Mouse (Mus musculus) megakaryocyte, embryonic 14.5 days (primary cell): Measurements from ENCODE around the gene Rhd. TPM values are rescaled to one million over a fixed set of nuclear protein-coding genes. Genes with fewer than 3 reads are reported as not detected.

Experiments
- H3K27me3 ChIP-seq: replicated peaks from 2 replicates; pipeline ENCODE3; 2012; ENCODE audit warnings: inconsistent platforms
- H3K36me3 ChIP-seq: replicated peaks from 2 replicates; pipeline ENCODE3; 2012; ENCODE audit warnings: low read length, inconsistent platforms, mixed read lengths
- H3K4me1 ChIP-seq: 2 replicates; pipeline ENCODE4 v1.6.1; 2012; ENCODE audit warnings: inconsistent platforms
- H3K4me3 ChIP-seq: replicated peaks from 2 replicates; pipeline ENCODE3; 2012; ENCODE audit warnings: moderate library complexity, mild to moderate bottlenecking, inconsistent platforms
- H3K9me3 ChIP-seq: 2 replicates; pipeline ENCODE4 v1.6.1; 2012; ENCODE audit warnings: inconsistent platforms
- FLI1 ChIP-seq: IDR thresholded peaks from 2 replicates; pipeline ENCODE4 v1.6.1; 2012; ENCODE audit warnings: low read length, inconsistent platforms, mixed read lengths
- GATA1 ChIP-seq: IDR thresholded peaks from 3 replicates; pipeline ENCODE4 v1.6.1; 2012; ENCODE audit warnings: mixed read lengths, low read length, inconsistent platforms, borderline replicate concordance
- polyA plus RNA-seq: library from polyadenylated mRNA; stranded (reverse); fragments of >175 nt; gene quantifications from 2 replicates; pipeline ENCODE4 v1.2.3, GENCODE M21; 2012; ENCODE audit warnings: low replicate concordance; ENCODE audit not compliant: insufficient read depth

The Rhd gene
- polyA plus RNA-seq, 1 experiment: not detected

DNA sequence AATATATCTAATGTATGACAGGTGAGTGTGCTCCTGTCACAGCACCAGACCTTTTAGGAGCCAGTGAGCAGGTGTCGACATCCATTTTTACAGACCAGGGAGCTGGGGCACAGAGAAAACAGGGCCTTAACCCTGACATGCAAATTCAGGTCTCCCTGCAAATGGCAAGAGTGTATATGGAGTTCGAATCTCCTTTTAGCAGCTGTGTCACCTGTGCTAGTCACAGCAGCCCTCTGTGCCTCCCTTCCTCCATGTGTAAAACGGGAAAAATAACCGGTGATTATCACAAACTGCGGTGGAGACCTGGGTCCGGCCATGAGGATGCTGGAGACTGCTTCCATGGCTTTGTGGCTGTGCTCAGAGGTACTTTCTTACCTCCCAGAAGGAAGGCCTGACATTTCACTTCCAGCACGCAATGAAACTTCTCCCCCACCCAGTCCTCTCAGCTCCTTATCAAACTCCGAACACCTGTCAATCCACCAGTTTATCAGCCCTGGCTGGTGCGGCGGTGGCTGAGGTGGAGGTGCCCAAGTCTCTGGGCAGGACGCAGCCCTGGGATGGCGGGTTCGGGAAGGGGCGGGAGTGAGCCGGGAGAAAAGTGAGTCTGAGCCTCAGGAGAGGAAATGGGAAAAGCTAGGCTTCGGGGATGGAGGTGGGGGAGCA, 4.9 kb downstream of the Rhd start:
- TF ChIP-seq GATA1: no peak
- no peak for TF ChIP-seq FLI1
- Histone ChIP-seq H3K4me3 (no peak overlapping the region), H3K9me3 (no peaks in the 10 kb centered on the region), H3K4me1 (peaks cover 42% of the 10 kb centered on the region), H3K36me3 (no peaks in the 10 kb centered on the region), H3K27me3 (peaks cover 64% of the 10 kb centered on the region)

GRCm38 (mm10) chr4:134869815-134870375, 5.6 kb downstream of the Rhd start:
- TF ChIP-seq GATA1 (no peak), FLI1 (no peak)
- peaks cover 37% of the 10 kb centered on the region for H3K4me1 ChIP-seq
- peaks cover 57% of the 10 kb centered on the region for H3K27me3 ChIP-seq
- no peak overlapping the region for H3K4me3 ChIP-seq
- no peaks in the 10 kb centered on the region for H3K36me3 ChIP-seq
- no peaks in the 10 kb centered on the region for H3K9me3 ChIP-seq

- H3K36me3 ChIP-seq: no peaks in the 10 kb centered on the region
- no peaks in the 10 kb centered on the region for H3K9me3 ChIP-seq
- TF ChIP-seq GATA1 (no peak), FLI1 (no peak)
- no peak overlapping the region for H3K4me3 ChIP-seq
- peaks cover 47% of the 10 kb centered on the region for H3K27me3 ChIP-seq
- H3K4me1 ChIP-seq: peaks cover 28% of the 10 kb centered on the region
These were observed 7.1 kb downstream of the Rhd start for GRCm38 (mm10) chr4:134871477-134871876.

DNA sequence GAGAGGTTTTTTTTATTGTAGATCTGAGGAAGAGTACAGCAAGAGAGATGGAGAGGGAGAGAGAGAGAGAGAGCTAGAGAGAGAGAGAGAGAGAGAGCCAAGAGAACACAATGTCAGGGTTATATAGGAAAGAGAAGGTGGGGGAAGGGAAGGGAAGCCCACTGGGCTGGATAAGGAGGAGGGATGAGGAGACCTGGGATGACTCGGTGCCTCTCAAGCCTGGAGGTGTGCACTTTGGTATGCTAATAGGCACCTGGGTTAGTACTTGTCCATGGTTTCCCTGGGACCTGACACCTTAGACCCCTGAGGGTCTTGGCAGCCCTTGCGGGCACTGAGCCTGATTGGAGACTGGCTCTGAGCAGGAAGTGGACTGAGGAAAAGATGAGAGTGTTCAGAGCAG, 7.6 kb downstream of the Rhd start:
- TF ChIP-seq GATA1 (no peak), FLI1 (no peak)
- H3K9me3 ChIP-seq: no peaks in the 10 kb centered on the region
- H3K4me1 ChIP-seq: peaks cover 28% of the 10 kb centered on the region
- H3K36me3 ChIP-seq: no peaks in the 10 kb centered on the region
- peaks cover 47% of the 10 kb centered on the region for H3K27me3 ChIP-seq
- no peak overlapping the region for H3K4me3 ChIP-seq

GRCm38 (mm10) chr4:134876171-134876570, 11.8 kb downstream of the Rhd start:
- TF ChIP-seq FLI1 (no peak), GATA1 (no peak)
- no peaks in the 10 kb centered on the region for H3K36me3 ChIP-seq
- H3K4me1 ChIP-seq: peaks cover 23% of the 10 kb centered on the region
- peaks cover 9% of the 10 kb centered on the region for H3K27me3 ChIP-seq
- no peak overlapping the region for H3K4me3 ChIP-seq
- no peaks in the 10 kb centered on the region for H3K9me3 ChIP-seq

DNA sequence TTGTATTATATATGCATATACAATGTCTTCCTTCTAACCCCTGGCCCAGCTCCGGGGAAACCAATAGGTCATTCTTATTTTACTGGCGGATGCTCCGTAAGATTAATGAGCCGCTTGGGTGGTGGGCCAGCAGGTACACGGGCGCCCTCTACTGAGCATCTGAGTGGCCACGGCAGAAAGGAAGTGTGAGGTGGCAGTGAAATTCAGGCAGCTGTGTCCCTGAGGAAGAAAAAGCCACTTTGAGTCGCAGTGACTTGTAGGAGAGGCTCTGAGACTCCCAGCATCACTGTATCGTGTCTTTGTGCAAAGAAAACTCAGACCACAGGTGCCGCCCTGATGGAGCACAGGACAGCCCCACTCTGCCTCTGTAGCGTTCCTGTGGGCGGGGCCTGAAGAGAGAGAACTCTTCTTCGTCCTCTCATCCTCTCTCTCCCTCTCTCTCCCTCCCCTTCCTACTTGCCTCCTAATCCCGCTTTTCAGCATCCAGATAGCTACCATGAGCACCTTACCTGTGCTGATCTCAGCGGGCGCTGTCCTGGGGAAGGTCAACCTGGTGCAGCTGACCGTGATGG, 15.2 kb downstream of the Rhd start:
- H3K4me3 ChIP-seq: peak overlapping the region; percentile 90
- H3K4me1 ChIP-seq: peaks cover 31% of the 10 kb centered on the region
- no peaks in the 10 kb centered on the region for H3K36me3 ChIP-seq

GRCm38 (mm10) chr4:134880041-134880440, 15.7 kb downstream of the Rhd start:
- no peak for TF ChIP-seq FLI1
- TF ChIP-seq GATA1: no peak
- peaks cover 35% of the 10 kb centered on the region for H3K4me1 ChIP-seq
- H3K27me3 ChIP-seq: peaks cover 28% of the 10 kb centered on the region
- no peaks in the 10 kb centered on the region for H3K36me3 ChIP-seq
- peak overlapping the region; percentile 90 for H3K4me3 ChIP-seq
- no peaks in the 10 kb centered on the region for H3K9me3 ChIP-seq

More for the DNA sequence above, 15.2 kb downstream of the Rhd start:
- TF ChIP-seq FLI1 (no peak), GATA1 (no peak)
- Histone ChIP-seq H3K9me3 (no peaks in the 10 kb centered on the region), H3K27me3 (peaks cover 22% of the 10 kb centered on the region)

DNA sequence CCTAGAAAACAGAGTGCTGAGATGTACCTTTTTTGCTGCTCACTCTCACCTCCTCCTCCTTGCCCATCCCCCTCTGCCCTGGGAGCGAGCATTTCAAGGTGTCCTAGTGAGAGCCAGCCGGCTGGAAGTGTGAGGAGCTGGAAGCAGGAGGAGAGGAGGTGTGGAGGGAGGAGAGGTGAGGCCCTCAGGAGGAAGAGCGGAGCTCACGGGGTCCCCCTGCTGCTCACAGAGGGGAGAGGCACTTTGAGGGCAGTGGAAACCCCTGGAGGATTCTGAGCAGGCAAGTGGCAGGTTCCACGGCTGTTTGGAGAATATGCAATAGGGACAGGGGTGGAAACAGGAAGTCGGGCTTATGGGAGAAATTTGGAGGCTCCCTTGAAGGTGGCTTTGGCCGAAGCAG, 18.9 kb downstream of the Rhd start:
- TF ChIP-seq FLI1: no peak
- no peak for TF ChIP-seq GATA1
- H3K27me3 ChIP-seq: peaks cover 30% of the 10 kb centered on the region
- H3K9me3 ChIP-seq: no peaks in the 10 kb centered on the region
- peaks cover 47% of the 10 kb centered on the region for H3K4me1 ChIP-seq
- no peak overlapping the region for H3K4me3 ChIP-seq
- H3K36me3 ChIP-seq: no peaks in the 10 kb centered on the region

GRCm38 (mm10) chr4:134883808-134884207, 19.5 kb downstream of the Rhd start:
- H3K4me1 ChIP-seq: peaks cover 47% of the 10 kb centered on the region
- no peak for TF ChIP-seq GATA1
- TF ChIP-seq FLI1: no peak
- no peak overlapping the region for H3K4me3 ChIP-seq
- no peaks in the 10 kb centered on the region; the same call in 1 of the 2 replicates for H3K9me3 ChIP-seq
- no peaks in the 10 kb centered on the region for H3K36me3 ChIP-seq
- H3K27me3 ChIP-seq: peaks cover 35% of the 10 kb centered on the region

GRCm38 (mm10) chr4:134884364-134884763, 20.0 kb downstream of the Rhd start:
- no peaks in the 10 kb centered on the region for H3K36me3 ChIP-seq
- no peak for TF ChIP-seq FLI1
- TF ChIP-seq GATA1: no peak
- H3K4me3 ChIP-seq: no peak overlapping the region
- H3K9me3 ChIP-seq: no peaks in the 10 kb centered on the region; the same call in 1 of the 2 replicates
- H3K27me3 ChIP-seq: peaks cover 35% of the 10 kb centered on the region
- H3K4me1 ChIP-seq: peaks cover 41% of the 10 kb centered on the region

DNA sequence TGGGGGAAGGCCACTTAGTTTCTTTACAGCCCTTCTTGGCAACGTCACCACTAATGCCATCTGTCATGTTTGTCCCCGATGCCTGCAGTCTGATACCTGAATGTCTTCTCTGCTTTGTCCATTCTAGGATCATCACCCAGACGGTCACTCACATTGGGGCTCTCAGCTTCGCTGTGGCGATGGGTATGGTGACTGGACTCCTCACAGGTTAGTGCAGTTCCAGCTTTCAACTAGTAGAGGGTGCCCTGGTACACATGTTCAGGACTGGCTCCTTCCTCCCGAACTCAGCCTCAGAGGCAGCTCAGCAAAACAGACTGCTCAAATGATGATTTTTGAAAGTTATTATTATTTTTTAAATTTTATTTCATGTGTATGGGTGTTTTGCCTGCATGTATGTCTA, 27.8 kb downstream of the Rhd start:
- Histone ChIP-seq H3K9me3 (no peaks in the 10 kb centered on the region; the same call in 1 of the 2 replicates), H3K4me1 (peaks cover 11% of the 10 kb centered on the region), H3K36me3 (peaks cover 35% of the 10 kb centered on the region), H3K27me3 (peaks cover 8% of the 10 kb centered on the region), H3K4me3 (no peak overlapping the region)
- no peak for TF ChIP-seq GATA1
- no peak for TF ChIP-seq FLI1
